Mouse (Mus musculus): ENCODE data around the gene Rbl1.

- TF ChIP-seq MAX (IDR thresholded peaks at IDR 0.05; ENCODE audit: low read depth) (no peak), POLR2A (IDR thresholded peaks at IDR 0.05; ENCODE audit: insufficient read length, low read depth) (no peak), USF1 (IDR thresholded peaks at IDR 0.05; ENCODE audit: low read depth) (no peak)
Measured at GRCm38 (mm10) chr2:157099532-157100318, 104.6 kb downstream of the Rbl1 start.

Measured in myocyte (in vitro differentiated cells).